Mouse (Mus musculus) activated CD4-positive, CD25-positive, alpha-beta regulatory T cell (primary cell): ENCODE measurements around the gene 2010005H15Rik. TPM values are rescaled to one million over a fixed set of nuclear protein-coding genes. Genes with fewer than 3 reads are reported as not detected.

Experiments used
- polyA plus RNA-seq, 2 experiments: library from polyadenylated mRNA; unstranded; fragments of 100-300 nt; shearing (Covaris generic); gene quantifications; one replicate each; pipeline ENCODE4 v1.2.1; 2017

Gene 2010005H15Rik
- polyA plus RNA-seq, result not detected

DNA sequence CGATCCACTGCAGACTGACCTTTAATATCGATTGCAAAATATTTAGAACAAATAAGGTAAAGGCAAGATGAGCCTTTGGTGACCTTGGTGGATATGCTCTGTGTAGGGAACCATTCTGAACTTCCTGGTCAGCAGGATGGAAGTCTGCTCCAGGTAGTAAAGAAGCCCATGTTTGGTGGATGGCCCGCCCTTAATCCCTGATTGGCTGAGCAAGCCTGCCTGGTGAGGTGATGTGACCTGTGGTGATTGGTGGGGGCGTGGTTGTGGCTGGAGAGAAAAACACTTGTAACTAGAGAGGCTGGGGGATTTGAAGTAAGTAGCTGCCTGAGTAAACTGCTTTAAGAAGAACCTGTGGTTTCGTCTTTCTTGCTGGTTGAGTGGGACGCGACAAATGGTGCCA, at the start of gene 2010005H15Rik:
Gene 2010005H15Rik, plus strand, starts transcription at position 301 of the 400 bp plus-strand sequence.

DNA sequence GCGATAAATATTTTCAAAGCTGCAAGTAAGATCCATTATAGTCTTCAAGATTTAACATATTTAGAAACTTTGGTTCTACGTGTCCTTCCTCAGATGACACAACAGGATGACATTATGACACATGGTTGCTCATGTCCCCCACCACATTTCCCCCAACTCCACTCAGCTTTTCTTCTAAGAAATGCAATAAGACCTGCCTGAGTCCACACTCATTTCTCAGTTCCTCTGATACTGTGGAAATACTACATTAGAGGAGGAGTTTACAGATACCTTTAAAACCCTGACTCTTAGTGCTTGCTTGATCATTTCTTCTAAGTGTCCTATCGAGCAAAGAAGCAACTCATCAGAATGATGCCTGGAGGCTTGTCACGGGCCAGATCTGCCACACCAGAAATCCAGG, 37.4 kb upstream of the 2010005H15Rik start, which contains the start of gene Gm5483:
Gene Gm5483, plus strand, starts transcription at position 301 of the 400 bp plus-strand sequence.

GRCm38 (mm10) chr16:36209967-36210453, 11.3 kb upstream of the 2010005H15Rik start, which contains the start of gene Gm5416:
Gene Gm5416, plus strand, starts transcription at chr16:36210403.

DNA sequence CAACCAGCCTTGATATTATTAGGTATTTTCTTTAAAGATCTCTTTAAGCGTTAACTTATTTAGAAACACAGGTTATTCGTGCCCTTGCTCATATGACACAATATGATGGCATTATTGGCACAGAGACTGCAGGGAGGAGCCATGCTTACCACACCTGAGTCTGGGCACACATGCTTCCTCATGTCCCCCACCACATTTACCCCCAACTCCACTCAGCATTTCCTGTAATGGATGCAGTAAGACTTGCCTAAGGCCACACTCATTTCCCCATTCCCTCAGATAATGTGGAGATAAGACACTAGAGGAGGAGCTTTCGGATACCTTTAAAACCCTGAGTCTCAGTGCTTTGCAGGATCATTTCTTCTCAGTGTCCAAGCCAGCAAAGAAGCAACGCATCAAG, 55.5 kb downstream of the 2010005H15Rik start, which contains the start of gene Stfa1:
Gene Stfa1, plus strand, starts transcription at position 156 of the 400 bp plus-strand sequence.

Other genes with a start within 250 kb of the 2010005H15Rik start
- 10 to 100 TPM; 50.4 to 64.1 TPM for gene Kpna1, start 242.7 kb upstream of the 2010005H15Rik start, polyA plus RNA-seq
- gene Wdr5b, start 180.3 kb upstream of the 2010005H15Rik start, polyA plus RNA-seq, result 1 to 10 TPM; 5.1 to 8.6 TPM
- gene Fam162a, start 149.9 kb upstream of the 2010005H15Rik start, polyA plus RNA-seq, result 100 to 1,000 TPM; 108 to 121 TPM
- gene Ccdc58, start 149.8 kb upstream of the 2010005H15Rik start, polyA plus RNA-seq, result 10 to 100 TPM; 28.4 to 30.6 TPM
- gene Csta1, start 90.2 kb upstream of the 2010005H15Rik start, polyA plus RNA-seq, result under 1 TPM in 1 of 2 experiments, not detected in 1; 0.65 TPM
- not detected for gene Stfa2l1, start 64.7 kb upstream of the 2010005H15Rik start, polyA plus RNA-seq
- gene Gm5483, start 37.3 kb upstream of the 2010005H15Rik start, polyA plus RNA-seq, result not detected
- gene Gm5416, start 11.1 kb upstream of the 2010005H15Rik start, polyA plus RNA-seq, result not detected
- gene Stfa1, start 55.5 kb downstream of the 2010005H15Rik start, polyA plus RNA-seq, result not detected
- gene BC117090, start 112.9 kb downstream of the 2010005H15Rik start, polyA plus RNA-seq, result not detected
- gene BC100530, start 146.3 kb downstream of the 2010005H15Rik start, polyA plus RNA-seq, result not detected
- not detected for gene Stfa2, start 187.0 kb downstream of the 2010005H15Rik start, polyA plus RNA-seq
- not detected for gene Stfa3, start 233.9 kb downstream of the 2010005H15Rik start, polyA plus RNA-seq